Mouse (Mus musculus) retina, adult 2 months (tissue): Measurements from ENCODE around the gene Olfr345.

Experiments
- DNase-seq: peaks from one replicate; pipeline ENCODE4 v3.0.0-alpha.2; 2012; ENCODE audit warnings: low read depth, low spot score

The Olfr345 gene

DNA sequence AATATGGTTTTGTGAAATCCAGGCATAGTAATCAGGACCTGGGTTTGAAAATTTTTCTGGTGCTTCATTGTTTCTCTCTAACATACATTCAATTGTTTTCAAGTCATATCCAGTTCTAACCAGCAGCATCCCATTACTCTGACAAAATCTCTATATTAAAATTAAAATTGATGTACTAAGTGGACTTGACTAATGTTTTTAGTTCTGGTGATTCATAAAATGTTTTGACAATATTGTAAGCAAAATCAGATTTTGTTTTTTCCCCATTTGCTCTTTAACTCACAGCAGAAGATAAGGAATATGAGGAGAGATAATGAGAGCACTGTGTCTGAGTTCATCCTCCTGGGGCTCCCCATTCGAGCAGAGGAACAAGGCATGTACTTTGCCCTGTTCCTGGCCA lies at the start of gene Olfr345:
Olfr345 (plus strand) TSS at position 301 of the 400 bp plus-strand sequence.
- DNase-seq, result no peak

DNA sequence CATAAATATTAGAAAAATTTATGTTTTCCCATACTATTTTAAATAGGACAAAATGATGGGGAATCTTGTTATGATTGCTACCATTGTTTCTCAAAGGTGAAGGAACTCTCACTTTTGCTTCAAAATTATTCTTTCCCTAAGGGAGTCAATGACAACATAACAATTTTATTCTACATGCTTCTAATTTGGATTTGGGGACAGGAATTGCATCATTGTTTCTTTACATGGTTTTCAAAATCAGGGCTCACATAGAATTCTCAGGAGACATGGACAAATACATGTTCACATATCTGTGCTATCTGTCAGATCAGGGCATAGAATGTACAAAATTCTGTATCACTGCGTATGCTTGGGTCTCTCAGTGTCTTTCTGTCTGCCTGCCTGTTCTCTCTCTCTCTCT lies 45.6 kb downstream of the Olfr345 start, which contains the start of gene Olfr346:
Olfr346 (plus strand) TSS at position 301 of the 400 bp plus-strand sequence.
- DNase-seq, result no peak
